Mouse (Mus musculus) liver, postnatal 0 days (tissue): ENCODE results near the gene P4hb.

ENCODE experiments used
- CTCF ChIP-seq: sonication (generic); IDR thresholded peaks from 2 replicates; pipeline ENCODE4 v1.5.1; 2016; ENCODE audit warnings: antibody characterized with exemption, low read depth
- EP300 ChIP-seq: IDR thresholded peaks from 2 replicates; pipeline ENCODE4 v1.6.1; 2016; ENCODE audit warnings: antibody characterized with exemption, low read depth, mild to moderate bottlenecking

- TF ChIP-seq CTCF (no peak), EP300 (no peak)
These were observed 45.8 kb upstream of the P4hb start for GRCm38 (mm10) chr11:120618619-120619535.
